Comparison of ENCODE assay signal across 22 mouse cellular contexts in the genomic region with DNA sequence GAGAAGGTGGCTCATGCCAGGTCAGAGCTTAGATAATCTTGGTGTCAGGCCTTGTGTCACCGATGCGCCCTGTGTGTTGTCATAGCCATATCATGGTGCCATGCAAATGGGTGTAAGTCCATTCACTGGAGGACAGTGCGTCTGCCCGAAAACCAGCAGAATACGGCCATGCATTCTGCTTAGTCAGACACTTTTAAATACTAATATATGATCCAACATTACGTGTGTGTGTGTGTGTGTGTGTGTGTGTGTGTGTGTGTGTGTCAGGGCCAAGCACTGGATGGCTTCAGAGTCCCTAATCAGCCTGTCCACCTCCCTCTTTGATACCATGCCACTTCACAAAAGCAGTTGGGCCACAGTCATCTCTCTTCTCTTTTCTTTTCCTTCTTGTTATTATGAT. TPM values are rescaled to one million over a fixed set of nuclear protein-coding genes. Genes with fewer than 3 reads are reported as not detected.
DNase-seq lines count a peak whose midpoint lies in the region; ATAC-seq lines count a peak whose summit lies in the region.
"Had no signal": no experiment of that assay in that cellular context is flagged by ENCODE, and none has a peak within 500 bp of the region (broad histone marks: within the 10 kb centered on the region; RNA-seq: fewer than 3 reads in every experiment).

No protein-coding gene starts in this region.

- peak overlapping the region; percentile 44; the same call in 1 of the 2 replicates for H3K27ac ChIP-seq in forebrain, embryonic 10.5 days
- H3K27ac ChIP-seq in forebrain, embryonic 13.5 days = no peak overlapping the region
- H3K27ac ChIP-seq in liver, embryonic 13.5 days = no peak overlapping the region
- no peak overlapping the region for H3K27ac ChIP-seq in liver, embryonic 12.5 days
- H3K27ac ChIP-seq: heart, embryonic 15.5 days; intestine, embryonic 15.5 days; limb, embryonic 12.5 days; neural tube, embryonic 12.5 days had no signal

- H3K9ac ChIP-seq in forebrain, embryonic 13.5 days = no peak overlapping the region
- H3K9ac ChIP-seq in liver, embryonic 13.5 days = no peak overlapping the region
- H3K9ac ChIP-seq in liver, embryonic 12.5 days = no peak overlapping the region
- H3K9ac ChIP-seq: heart, embryonic 15.5 days; hindbrain, embryonic 15.5 days; intestine, embryonic 15.5 days; limb, embryonic 12.5 days; neural tube, embryonic 12.5 days had no signal

- WGBS in forebrain, embryonic 10.5 days = 80% methylated on average over 6 of the region's 6 CpGs
- 52% methylated on average over 6 of the region's 6 CpGs for WGBS in forebrain, embryonic 13.5 days
- 79% methylated on average over 6 of the region's 6 CpGs for WGBS in liver, embryonic 13.5 days (ENCODE audit: insufficient replicate concordance)
- 88% methylated on average over 6 of the region's 6 CpGs for WGBS in liver, embryonic 12.5 days (ENCODE audit: insufficient replicate concordance)

- ATAC-seq in forebrain, embryonic 13.5 days = no peak
- ATAC-seq in liver, embryonic 13.5 days (ENCODE audit: low read depth) = 0 out of 2 replicates have a peak, but pooled peaks have one; percentile 21
- ATAC-seq in liver, embryonic 12.5 days = no peak

- H3K4me1 ChIP-seq in forebrain, embryonic 10.5 days = peaks cover 62% of the 10 kb centered on the region
- H3K4me1 ChIP-seq in forebrain, embryonic 13.5 days = peaks cover 51% of the 10 kb centered on the region
- H3K4me1 ChIP-seq in liver, embryonic 13.5 days (replicated peaks) = no peaks in the 10 kb centered on the region
- H3K4me1 ChIP-seq in liver, embryonic 12.5 days = no peaks in the 10 kb centered on the region
- H3K4me1 ChIP-seq: heart, embryonic 15.5 days; intestine, embryonic 15.5 days had no signal

- H3K27me3 ChIP-seq in forebrain, embryonic 10.5 days (ENCODE audit: poor library complexity, severe bottlenecking) = peaks cover 23% of the 10 kb centered on the region
- H3K27me3 ChIP-seq in forebrain, embryonic 13.5 days = no peaks in the 10 kb centered on the region
- no peaks in the 10 kb centered on the region for H3K27me3 ChIP-seq in liver, embryonic 13.5 days
- no peaks in the 10 kb centered on the region for H3K27me3 ChIP-seq in liver, embryonic 12.5 days (replicated peaks)
- H3K27me3 ChIP-seq: CH12.LX; heart, embryonic 15.5 days; hindbrain, embryonic 15.5 days; intestine, embryonic 15.5 days; limb, embryonic 12.5 days; neural tube, embryonic 12.5 days had no signal

- peak overlapping the region; percentile 31; the same call in 1 of the 2 replicates for H3K4me3 ChIP-seq in forebrain, embryonic 10.5 days
- no peak overlapping the region for H3K4me3 ChIP-seq in forebrain, embryonic 13.5 days
- no peak overlapping the region for H3K4me3 ChIP-seq in liver, embryonic 13.5 days (replicated peaks)
- H3K4me3 ChIP-seq in liver, embryonic 12.5 days = no peak overlapping the region
- H3K4me3 ChIP-seq: heart, embryonic 15.5 days; hindbrain, embryonic 15.5 days; intestine, embryonic 15.5 days; limb, embryonic 12.5 days; neural tube, embryonic 12.5 days had no signal

- H3K36me3 ChIP-seq in forebrain, embryonic 10.5 days (replicated peaks) = no peaks in the 10 kb centered on the region
- no peaks in the 10 kb centered on the region for H3K36me3 ChIP-seq in forebrain, embryonic 13.5 days (ENCODE audit: poor library complexity, severe bottlenecking)
- H3K36me3 ChIP-seq in liver, embryonic 13.5 days = no peaks in the 10 kb centered on the region
- no peaks in the 10 kb centered on the region for H3K36me3 ChIP-seq in liver, embryonic 12.5 days
- H3K36me3 ChIP-seq: G1E; heart, embryonic 15.5 days; hindbrain, embryonic 15.5 days; intestine, embryonic 15.5 days; limb, embryonic 12.5 days; neural tube, embryonic 12.5 days had no signal

- no peak overlapping the region for H3K4me2 ChIP-seq in forebrain, embryonic 13.5 days
- H3K4me2 ChIP-seq in liver, embryonic 13.5 days = no peak overlapping the region
- H3K4me2 ChIP-seq in liver, embryonic 12.5 days = no peak overlapping the region
- H3K4me2 ChIP-seq: heart, embryonic 15.5 days; intestine, embryonic 15.5 days; limb, embryonic 12.5 days; liver, embryonic 11.5 days; neural tube, embryonic 12.5 days had no signal

- no peaks in the 10 kb centered on the region for H3K9me3 ChIP-seq in forebrain, embryonic 10.5 days
- H3K9me3 ChIP-seq in forebrain, embryonic 13.5 days (replicated peaks) = no peaks in the 10 kb centered on the region
- no peaks in the 10 kb centered on the region for H3K9me3 ChIP-seq in liver, embryonic 13.5 days (replicated peaks)
- no peaks in the 10 kb centered on the region for H3K9me3 ChIP-seq in liver, embryonic 12.5 days (replicated peaks)
- H3K9me3 ChIP-seq: G1E; heart, embryonic 15.5 days; hindbrain, embryonic 15.5 days; intestine, embryonic 15.5 days; limb, embryonic 12.5 days; neural tube, embryonic 12.5 days had no signal

- DNase-seq in forebrain, embryonic 10.5 days (ENCODE audit: extremely low spot score, low spot score) = no peak
- no peak for DNase-seq in liver, embryonic 13.5 days
- peak; percentile 36 to 56 for DNase-seq in cerebellum, postnatal 36 days
- no peak for DNase-seq in lung, postnatal 10 days
- DNase-seq in ovary, postnatal 36 days (ENCODE audit: low spot score) = no peak
- DNase-seq: adrenal gland, adult 8-10 months; B cell, adult 2 months; heart, postnatal 4 days; lung, adult 2 months; midbrain, embryonic 14.5 days; right cerebral cortex, postnatal 4 days; thymus, postnatal 14 days had no signal

RNA-seq across cellular contexts. Expression of a gene that starts 15.8 kb away (rescaled TPM):
- polyA plus RNA-seq in forebrain, embryonic 10.5 days (2016; fragmentation: Nextera tagmentation; extraction: Ambion mirVana) = 2.1 and 3.0 TPM in 2 replicates
- polyA plus RNA-seq in forebrain, embryonic 13.5 days (2015; fragmentation: Nextera tagmentation; extraction: Ambion mirVana) = 59.8 and 88.1 TPM in 2 replicates
- 0.41 and 0.82 TPM in 2 replicates for polyA plus RNA-seq in liver, embryonic 13.5 days (2015; fragmentation: Nextera tagmentation; extraction: Ambion mirVana)
- 0.49 TPM in 2 replicates for polyA plus RNA-seq in liver, embryonic 12.5 days (2016; fragmentation: Nextera tagmentation; extraction: Ambion mirVana)

Comparison
In these comparisons a context has a peak if more than half of its experiments do, and no peak if none do; other contexts are left out.
1. RNA of a gene that starts 15.8 kb away (polyA plus RNA-seq): 59.8 to 88.1 TPM in forebrain, embryonic 13.5 days; 2.1 to 3.0 TPM in forebrain, embryonic 10.5 days, 0.49 TPM in liver, embryonic 12.5 days and 0.41 to 0.82 TPM in liver, embryonic 13.5 days; every median in the first group is over 10 times any median in the second.
2. DNase-seq: peak in cerebellum, postnatal 36 days (2 of 2); none in forebrain, embryonic 10.5 days (single experiment), liver, embryonic 13.5 days (single experiment), lung, postnatal 10 days (single experiment) and ovary, postnatal 36 days (single experiment).